Mouse (Mus musculus): ENCODE measurements around the gene Rnf38. TPM values are rescaled to one million over a fixed set of nuclear protein-coding genes. Genes with fewer than 3 reads are reported as not detected.

Rnf38 gene
- polyA plus RNA-seq, 1 experiment: 133 TPM

- no peak for TF ChIP-seq EP300 (IDR thresholded peaks at IDR 0.05; ENCODE audit: insufficient read depth, low read depth, low read length)
- peaks cover 5% of the 10 kb centered on the region for H3K4me1 ChIP-seq (ENCODE audit: control insufficient read depth, insufficient read depth, low read length)
- no peaks in the 10 kb centered on the region for H3K9me3 ChIP-seq (replicated peaks; ENCODE audit: control insufficient read depth, insufficient read depth, low read length, poor library complexity, severe bottlenecking)
- no peaks in the 10 kb centered on the region for H3K27me3 ChIP-seq (ENCODE audit: control insufficient read depth, insufficient read depth, low read length, poor library complexity, severe bottlenecking)
- 0 out of 2 replicates have a peak overlapping the region, but pooled peaks have one; percentile 23 for H3K4me3 ChIP-seq (ENCODE audit: low read depth, low read length)
- H3K9ac ChIP-seq (ENCODE audit: low read depth, poor library complexity, severe bottlenecking): no peak overlapping the region
- no peaks in the 10 kb centered on the region for H3K36me3 ChIP-seq (ENCODE audit: control insufficient read depth, insufficient read depth, low read length, poor library complexity, severe bottlenecking)
- H3K27ac ChIP-seq (ENCODE audit: insufficient read depth, low read length): no peak overlapping the region
These were observed 16.1 kb upstream of the Rnf38 start for GRCm38 (mm10) chr4:44249705-44250104.

- no peaks in the 10 kb centered on the region for H3K36me3 ChIP-seq (ENCODE audit: control insufficient read depth, insufficient read depth, low read length, poor library complexity, severe bottlenecking)
- no peak overlapping the region for H3K27ac ChIP-seq (ENCODE audit: insufficient read depth, low read length)
- no peak overlapping the region for H3K4me3 ChIP-seq (ENCODE audit: low read depth, low read length)
- H3K27me3 ChIP-seq (ENCODE audit: control insufficient read depth, insufficient read depth, low read length, poor library complexity, severe bottlenecking): no peaks in the 10 kb centered on the region
- no peaks in the 10 kb centered on the region for H3K9me3 ChIP-seq (replicated peaks; ENCODE audit: control insufficient read depth, insufficient read depth, low read length, poor library complexity, severe bottlenecking)
- peaks cover 5% of the 10 kb centered on the region for H3K4me1 ChIP-seq (ENCODE audit: control insufficient read depth, insufficient read depth, low read length)
- TF ChIP-seq CTCF (IDR thresholded peaks at IDR 0.05; ENCODE audit: low read depth, low read length): no peak
- TF ChIP-seq EP300 (IDR thresholded peaks at IDR 0.05; ENCODE audit: insufficient read depth, low read depth, low read length): no peak
- TF ChIP-seq POLR2A (IDR thresholded peaks at IDR 0.05; ENCODE audit: insufficient read depth, low read length): no peak
- no peak overlapping the region for H3K9ac ChIP-seq (ENCODE audit: low read depth, poor library complexity, severe bottlenecking)
These were observed 13.7 kb upstream of the Rnf38 start for GRCm38 (mm10) chr4:44247051-44247939.

- Histone ChIP-seq H3K4me3 (ENCODE audit: low read depth, low read length) (no peak overlapping the region), H3K9ac (ENCODE audit: low read depth, poor library complexity, severe bottlenecking) (no peak overlapping the region), H3K9me3 (replicated peaks; ENCODE audit: control insufficient read depth, insufficient read depth, low read length, poor library complexity, severe bottlenecking) (no peaks in the 10 kb centered on the region), H3K36me3 (ENCODE audit: control insufficient read depth, insufficient read depth, low read length, poor library complexity, severe bottlenecking) (no peaks in the 10 kb centered on the region), H3K4me1 (ENCODE audit: control insufficient read depth, insufficient read depth, low read length) (no peaks in the 10 kb centered on the region), H3K27ac (ENCODE audit: insufficient read depth, low read length) (no peak overlapping the region), H3K27me3 (ENCODE audit: control insufficient read depth, insufficient read depth, low read length, poor library complexity, severe bottlenecking) (no peaks in the 10 kb centered on the region)
- TF ChIP-seq CTCF (IDR thresholded peaks at IDR 0.05; ENCODE audit: low read depth, low read length) (no peak), POLR2A (IDR thresholded peaks at IDR 0.05; ENCODE audit: insufficient read depth, low read length) (no peak), EP300 (IDR thresholded peaks at IDR 0.05; ENCODE audit: insufficient read depth, low read depth, low read length) (no peak)
These were observed 12.7 kb upstream of the Rnf38 start for GRCm38 (mm10) chr4:44246285-44246684.

GRCm38 (mm10) chr4:44241638-44242037 is 8.0 kb upstream of the Rnf38 start:
- Histone ChIP-seq H3K9ac (ENCODE audit: low read depth, poor library complexity, severe bottlenecking) (no peak overlapping the region), H3K4me1 (ENCODE audit: control insufficient read depth, insufficient read depth, low read length) (no peaks in the 10 kb centered on the region), H3K9me3 (replicated peaks; ENCODE audit: control insufficient read depth, insufficient read depth, low read length, poor library complexity, severe bottlenecking) (no peaks in the 10 kb centered on the region), H3K4me3 (ENCODE audit: low read depth, low read length) (no peak overlapping the region), H3K36me3 (ENCODE audit: control insufficient read depth, insufficient read depth, low read length, poor library complexity, severe bottlenecking) (no peaks in the 10 kb centered on the region), H3K27ac (ENCODE audit: insufficient read depth, low read length) (no peak overlapping the region), H3K27me3 (ENCODE audit: control insufficient read depth, insufficient read depth, low read length, poor library complexity, severe bottlenecking) (no peaks in the 10 kb centered on the region)
- TF ChIP-seq POLR2A (IDR thresholded peaks at IDR 0.05; ENCODE audit: insufficient read depth, low read length) (no peak), EP300 (IDR thresholded peaks at IDR 0.05; ENCODE audit: insufficient read depth, low read depth, low read length) (no peak), CTCF (IDR thresholded peaks at IDR 0.05; ENCODE audit: low read depth, low read length) (no peak)

GRCm38 (mm10) chr4:44235946-44236345 is 2.4 kb upstream of the Rnf38 start:
- H3K27ac ChIP-seq (ENCODE audit: insufficient read depth, low read length): peak overlapping the region; percentile 81
- H3K27me3 ChIP-seq (ENCODE audit: control insufficient read depth, insufficient read depth, low read length, poor library complexity, severe bottlenecking): no peaks in the 10 kb centered on the region
- H3K9ac ChIP-seq (ENCODE audit: low read depth, poor library complexity, severe bottlenecking): no peak overlapping the region
- no peak for TF ChIP-seq POLR2A (IDR thresholded peaks at IDR 0.05; ENCODE audit: insufficient read depth, low read length)
- TF ChIP-seq CTCF (IDR thresholded peaks at IDR 0.05; ENCODE audit: low read depth, low read length): no peak
- TF ChIP-seq EP300 (IDR thresholded peaks at IDR 0.05; ENCODE audit: insufficient read depth, low read depth, low read length): no peak
- no peaks in the 10 kb centered on the region for H3K36me3 ChIP-seq (ENCODE audit: control insufficient read depth, insufficient read depth, low read length, poor library complexity, severe bottlenecking)
- no peak overlapping the region for H3K4me3 ChIP-seq (ENCODE audit: low read depth, low read length)
- peaks cover 5% of the 10 kb centered on the region for H3K4me1 ChIP-seq (ENCODE audit: control insufficient read depth, insufficient read depth, low read length)
- no peaks in the 10 kb centered on the region for H3K9me3 ChIP-seq (replicated peaks; ENCODE audit: control insufficient read depth, insufficient read depth, low read length, poor library complexity, severe bottlenecking)
